Mouse (Mus musculus) neural tube, embryonic 15.5 days (tissue): ENCODE results near the gene Gm10153. TPM values are rescaled to one million over a fixed set of nuclear protein-coding genes. Genes with fewer than 3 reads are reported as not detected.
"Not testable (repeated sequence)": the region's sequence is repeated elsewhere in the genome, so short reads cannot be mapped to it uniquely, and the experiment has no call there.

Source experiments
- ATAC-seq: fragments of 200-750 bp; cut with Nextera tagmentation; 2 replicates; pipeline ENCODE4 v1.8.0; 2017; ENCODE audit warnings: mild to moderate bottlenecking, moderate TSS enrichment, moderate library complexity; ENCODE audit not compliant: low FRiP score
- H3K27ac ChIP-seq: fragments of 300-500 bp; sonication (generic); replicated peaks from 2 replicates; pipeline ENCODE4 v1.5.1; 2015; ENCODE audit warnings: mild to moderate bottlenecking, inconsistent platforms
- H3K27me3 ChIP-seq: fragments of 300-500 bp; sonication (generic); replicated peaks from 2 replicates; pipeline ENCODE4 v1.6.1; 2015; ENCODE audit warnings: inconsistent platforms
- H3K36me3 ChIP-seq: fragments of 300-500 bp; sonication (generic); 2 replicates; pipeline ENCODE4 v1.6.1; 2015; ENCODE audit warnings: inconsistent platforms
- H3K4me1 ChIP-seq: fragments of 300-500 bp; sonication (generic); 2 replicates; pipeline ENCODE4 v1.6.1; 2015; ENCODE audit warnings: inconsistent platforms
- H3K4me2 ChIP-seq: fragments of 300-500 bp; sonication (generic); 2 replicates; pipeline ENCODE4 v1.6.1; 2015; ENCODE audit warnings: inconsistent platforms, mild to moderate bottlenecking, moderate library complexity
- H3K4me3 ChIP-seq: fragments of 300-500 bp; sonication (generic); replicated peaks from 2 replicates; pipeline ENCODE4 v1.5.1; 2015; ENCODE audit warnings: mild to moderate bottlenecking, inconsistent platforms
- H3K9ac ChIP-seq: fragments of 300-500 bp; sonication (generic); replicated peaks from 2 replicates; pipeline ENCODE4 v1.6.1; 2015; ENCODE audit warnings: mild to moderate bottlenecking, inconsistent platforms
- H3K9me3 ChIP-seq: fragments of 300-500 bp; sonication (generic); replicated peaks from 2 replicates; pipeline ENCODE4 v1.6.1; 2016; ENCODE audit warnings: inconsistent platforms
- WGBS: fragments of 180-500 bp; shearing (Covaris S2); methylation state at CpG from one replicate; pipeline ENCODE4 v1.1.7; 2015; ENCODE audit warnings: mixed read lengths; 5-methylcytosine and 5-hydroxymethylcytosine counted together
- polyA plus RNA-seq: library from polyadenylated mRNA; unstranded; fragments of >200 nt; fragmentation: Nextera tagmentation; extraction: Ambion mirVana; gene quantifications from 2 replicates; pipeline ENCODE4 v1.2.1, GENCODE M21; 2015

Gm10153 gene
- polyA plus RNA-seq, 1 experiment from 2014 or later, result not detected

GRCm38 (mm10) chr7:142143506-142144010 is 46.6 kb downstream of the Gm10153 start:
- 61% methylated on average over 1 of the region's 1 CpGs for WGBS
- H3K4me1 ChIP-seq, ATAC-seq, H3K27me3 ChIP-seq, H3K27ac ChIP-seq, H3K9me3 ChIP-seq, H3K4me2 ChIP-seq, H3K9ac ChIP-seq, H3K4me3 ChIP-seq, H3K36me3 ChIP-seq: not testable (repeated sequence)

DNA sequence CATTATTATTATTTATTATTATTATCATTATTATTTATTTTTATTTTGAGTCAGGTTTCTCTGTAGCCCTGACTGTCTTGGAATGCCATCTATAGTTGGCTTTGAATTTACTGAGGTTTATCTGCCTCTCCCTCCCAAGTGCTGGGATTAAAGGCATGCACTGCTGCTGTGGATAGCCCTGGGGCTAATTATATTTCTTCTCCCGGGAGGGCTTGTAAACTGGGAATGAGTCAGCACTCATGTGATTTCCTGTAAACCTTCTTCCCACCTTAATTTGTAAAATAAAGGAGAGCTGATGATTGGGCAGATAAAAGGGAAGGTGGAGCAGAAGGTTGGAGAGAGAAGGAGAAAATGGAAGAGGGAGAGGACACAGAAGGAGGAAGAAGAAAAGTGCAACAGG is 49.5 kb downstream of the Gm10153 start:
- H3K9me3 ChIP-seq, result no peaks in the 10 kb centered on the region
- no peak overlapping the region for H3K27ac ChIP-seq
- H3K27me3 ChIP-seq, result 0 out of 2 replicates have a peak, but pooled peaks cover 3% of the 10 kb centered on the region
- H3K9ac ChIP-seq, result no peak overlapping the region
- no peak overlapping the region for H3K4me2 ChIP-seq
- H3K4me3 ChIP-seq, result no peak overlapping the region
- no peak for ATAC-seq
- 19% methylated on average over 1 of the region's 1 CpGs for WGBS
- no peaks in the 10 kb centered on the region for H3K36me3 ChIP-seq
- H3K4me1 ChIP-seq, result no peaks in the 10 kb centered on the region

Other genes with a start within 250 kb of the Gm10153 start
- 17.5 and 20.2 TPM in 2 replicates for gene Brsk2, start 240.6 kb downstream of the Gm10153 start, polyA plus RNA-seq
- gene Mob2, start 129.3 kb downstream of the Gm10153 start, polyA plus RNA-seq, result 51.2 and 55.6 TPM in 2 replicates
- gene Dusp8, start 94.5 kb downstream of the Gm10153 start, polyA plus RNA-seq, result 110 and 132 TPM in 2 replicates
- 0.40 and 0.50 TPM in 2 replicates for gene Gm45618, start 69.7 kb downstream of the Gm10153 start, polyA plus RNA-seq
- not detected in 2 replicates for gene Gm39115, start 54.4 kb downstream of the Gm10153 start, polyA plus RNA-seq
- not detected in 2 replicates for gene Gm45337, start 45.8 kb downstream of the Gm10153 start, polyA plus RNA-seq
- not detected in 2 replicates for gene Gm29735, start 33.3 kb downstream of the Gm10153 start, polyA plus RNA-seq
- not detected in 2 replicates for gene Gm4553, start 24.6 kb downstream of the Gm10153 start, polyA plus RNA-seq
- gene Krtap5-2, start 14.4 kb downstream of the Gm10153 start, polyA plus RNA-seq, result not detected in 2 replicates
- gene Krtap5-3, start 11.0 kb upstream of the Gm10153 start, polyA plus RNA-seq, result not detected in 2 replicates
- not detected in 2 replicates for gene Gm7579, start 21.5 kb upstream of the Gm10153 start, polyA plus RNA-seq
- gene Krtap5-5, start 39.6 kb upstream of the Gm10153 start, polyA plus RNA-seq, result not detected in 2 replicates
- not detected in 2 replicates for gene Gm40460, start 50.7 kb upstream of the Gm10153 start, polyA plus RNA-seq
- not detected in 2 replicates for gene Gm2431, start 68.0 kb upstream of the Gm10153 start, polyA plus RNA-seq
- not detected in 2 replicates for gene Gm4559, start 84.0 kb upstream of the Gm10153 start, polyA plus RNA-seq
- gene Krtap5-1, start 106.7 kb upstream of the Gm10153 start, polyA plus RNA-seq, result not detected in 2 replicates
- gene Krtap5-4, start 113.2 kb upstream of the Gm10153 start, polyA plus RNA-seq, result not detected in 2 replicates
- 13.5 and 14.7 TPM in 2 replicates for gene Ifitm10, start 183.4 kb upstream of the Gm10153 start, polyA plus RNA-seq
- gene Gm49369, start 192.3 kb upstream of the Gm10153 start, polyA plus RNA-seq, result not detected in 2 replicates
- 304 and 310 TPM in 2 replicates for gene Ctsd, start 197.6 kb upstream of the Gm10153 start, polyA plus RNA-seq
- 0.14 TPM in 1 of 2 replicates, not detected in the other for gene Syt8, start 244.5 kb upstream of the Gm10153 start, polyA plus RNA-seq